Mouse (Mus musculus) heart, adult 2 months (tissue): ENCODE measurements around the gene Mphosph9. TPM values are rescaled to one million over a fixed set of nuclear protein-coding genes. Genes with fewer than 3 reads are reported as not detected.
A peak's percentile ranks its signal among the peaks of the same experiment; 100 is the strongest.

Source experiments
- DNase-seq, 2 experiments: peaks; one replicate each; pipeline ENCODE4 v3.0.0; 2021
- H3K27ac ChIP-seq: fragments of 200-600 bp; 2 replicates; pipeline ENCODE4 v1.8.1; 2022
- H3K27me3 ChIP-seq: fragments of 200-500 bp; 2 replicates; pipeline ENCODE4 v1.6.1; 2012; ENCODE audit warnings: mild to moderate bottlenecking, low read length, inconsistent platforms, mixed read lengths; ENCODE audit not compliant: control insufficient read depth, insufficient read depth
- H3K36me3 ChIP-seq: fragments of 200-500 bp; 2 replicates; pipeline ENCODE4 v1.6.1; 2012; ENCODE audit warnings: low read length, inconsistent platforms; ENCODE audit not compliant: control insufficient read depth, insufficient read depth
- H3K4me1 ChIP-seq: fragments of 200-500 bp; 2 replicates; pipeline ENCODE4 v1.6.1; 2011; ENCODE audit warnings: low read length; ENCODE audit not compliant: control insufficient read depth, insufficient read depth
- H3K4me3 ChIP-seq: fragments of 200-600 bp; 2 replicates; pipeline ENCODE4 v1.8.1; 2022
- H3K79me2 ChIP-seq: fragments of 200-500 bp; replicated peaks from 2 replicates; pipeline ENCODE4 v1.6.1; 2012; ENCODE audit warnings: mild to moderate bottlenecking, inconsistent platforms, low read length, moderate library complexity, mixed read lengths; ENCODE audit not compliant: control insufficient read depth, insufficient read depth
- H3K9ac ChIP-seq: fragments of 200-500 bp; 2 replicates; pipeline ENCODE4 v1.6.1; 2012; ENCODE audit warnings: low read depth, mild to moderate bottlenecking, control low read depth, inconsistent platforms, low read length, mixed read lengths
- CTCF ChIP-seq: fragments of 200-600 bp; IDR thresholded peaks from 2 replicates; pipeline ENCODE4 v1.8.1; 2022; ENCODE audit warnings: antibody characterized with exemption, mild to moderate bottlenecking, moderate library complexity
- EP300 ChIP-seq: fragments of 200-500 bp; IDR thresholded peaks from 2 replicates; pipeline ENCODE4 v1.6.1; 2011; ENCODE audit warnings: low read depth, low read length, control low read depth; ENCODE audit not compliant: insufficient read depth
- POLR2A ChIP-seq: fragments of 200-500 bp; IDR thresholded peaks from 2 replicates; pipeline ENCODE4 v1.6.1; 2011; ENCODE audit warnings: mild to moderate bottlenecking, low read depth, low read length, control low read depth; ENCODE audit not compliant: insufficient read depth
- WGBS: fragments of 180-500 bp; shearing (Covaris S2); methylation state at CpG from one replicate; pipeline ENCODE4 v1.1.7; 2018; 5-methylcytosine and 5-hydroxymethylcytosine counted together
- intact Hi-C: fragments of 180-260 bp; cut with DNase I; formaldehyde crosslinking; loops from one replicate; pipeline ENCODE4 v1.15.1; 2025
- long read RNA-seq: library from polyadenylated mRNA; stranded (forward); transcript quantifications from one replicate; pipeline ENCODE4 v2.0.0, GENCODE M21; 2021
- polyA plus RNA-seq: library from polyadenylated mRNA; depleted of rRNA; stranded (reverse); fragments of >200 nt; gene quantifications from 2 replicates; pipeline ENCODE4 v1.2.3, GENCODE M21; 2012; rRNA removed
- total RNA-seq, 2 experiments: library from RNA; stranded (reverse); gene quantifications; 2 replicates each; pipeline ENCODE4 v1.2.3; 2021

Mphosph9 gene
- 1 to 10 TPM; 4.4 to 5.4 TPM for total RNA-seq
- 2.8 and 4.4 TPM in 2 replicates for polyA plus RNA-seq
- long read RNA-seq, full-length matches to known transcripts, result 1 of 4 reads
- long read RNA-seq, partial matches to known transcripts, result 0 of 4 reads
- long read RNA-seq, other reads (novel, unspliced or antisense), result 3 of 4 reads

DNA sequence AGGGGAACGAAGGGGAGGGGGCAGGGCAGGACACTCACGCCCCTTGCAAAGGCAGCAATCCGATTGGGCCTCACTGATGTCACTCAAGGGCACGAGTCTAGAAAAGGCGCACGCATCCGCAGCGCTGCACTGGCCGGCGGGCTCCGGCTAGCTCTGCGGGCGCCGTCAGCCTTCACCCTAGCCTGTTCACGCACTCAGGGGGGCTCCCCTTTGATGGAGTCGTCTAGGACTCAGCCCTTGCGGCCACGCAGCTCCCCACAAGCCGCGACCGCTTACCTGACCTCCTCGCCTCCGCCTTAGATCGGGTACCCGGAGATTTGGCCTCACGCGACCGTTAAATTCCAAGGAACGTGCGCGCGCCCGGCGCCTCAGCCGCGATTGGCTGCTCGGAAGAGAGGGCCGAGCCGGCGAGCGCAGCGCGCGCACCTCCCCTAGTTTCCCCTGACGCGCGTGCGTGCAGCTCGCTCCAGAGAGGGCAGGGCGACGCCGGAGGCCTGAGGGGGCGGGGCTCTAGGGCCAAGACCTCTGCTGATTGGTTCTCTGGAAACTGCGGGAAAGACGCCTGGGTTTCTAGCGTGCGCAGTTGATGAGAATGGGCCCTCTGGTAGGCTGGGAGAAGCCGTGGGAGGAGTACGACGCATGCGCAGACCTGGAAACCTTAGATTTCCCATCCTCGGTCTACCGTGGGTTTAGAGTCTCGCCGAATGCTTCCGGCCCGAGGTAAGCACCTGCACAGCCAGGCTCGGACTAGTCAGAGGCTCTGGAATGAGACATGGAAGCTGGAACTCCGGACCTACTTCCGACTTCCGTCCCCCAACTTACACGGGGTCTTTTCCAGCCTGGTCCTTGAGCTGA is at the start of gene Mphosph9, which contains the start of gene 2810006K23Rik:
Gene Mphosph9 (minus strand): TSS at position 463 of the 855 bp plus-strand sequence.
Gene 2810006K23Rik (plus strand): TSS at position 580 of the 855 bp plus-strand sequence.
- DNase-seq, result peak; percentile 99 to 100
- Histone ChIP-seq H3K27me3 (no peaks in the 10 kb centered on the region), H3K9ac (peak within 1 kb of the TSS; percentile 82), H3K36me3 (no peaks in the 10 kb centered on the region), H3K27ac (peak within 1 kb of the TSS; percentile 94), H3K4me3 (peak within 1 kb of the TSS; percentile 82), H3K4me1 (peaks cover 1% of the 10 kb centered on the region), H3K79me2 (no peaks in the 10 kb centered on the region)
- WGBS, result under 1% methylated on average over 72 of the region's 72 CpGs
- intact Hi-C loops, result loop anchor here (1.0 to 2.0 kb wide), 2 partner anchors 25 to 578 kb away; partner anchors contain the start of genes Kntc1 and Rsrc2
- peak; percentile 99 for TF ChIP-seq POLR2A
- TF ChIP-seq EP300, result 0 out of 2 replicates have a peak, but pooled peaks have one; percentile 52
- no peak for TF ChIP-seq CTCF

- no peaks in the 10 kb centered on the region for H3K27me3 ChIP-seq
- no peak for TF ChIP-seq POLR2A
- TF ChIP-seq CTCF, result no peak
- no peak for TF ChIP-seq EP300
- no peak for DNase-seq
- no peak overlapping the region for H3K9ac ChIP-seq
- H3K79me2 ChIP-seq, result no peaks in the 10 kb centered on the region
- no peak overlapping the region for H3K27ac ChIP-seq
- H3K36me3 ChIP-seq, result peaks cover 8% of the 10 kb centered on the region
- no peaks in the 10 kb centered on the region for H3K4me1 ChIP-seq
- intact Hi-C loops, result no loop called here
- WGBS, result 76% methylated on average over 4 of the region's 4 CpGs
- no peak overlapping the region for H3K4me3 ChIP-seq
These were observed 49.4 kb upstream of the Mphosph9 start for GRCm38 (mm10) chr5:124377149-124377548.

DNA sequence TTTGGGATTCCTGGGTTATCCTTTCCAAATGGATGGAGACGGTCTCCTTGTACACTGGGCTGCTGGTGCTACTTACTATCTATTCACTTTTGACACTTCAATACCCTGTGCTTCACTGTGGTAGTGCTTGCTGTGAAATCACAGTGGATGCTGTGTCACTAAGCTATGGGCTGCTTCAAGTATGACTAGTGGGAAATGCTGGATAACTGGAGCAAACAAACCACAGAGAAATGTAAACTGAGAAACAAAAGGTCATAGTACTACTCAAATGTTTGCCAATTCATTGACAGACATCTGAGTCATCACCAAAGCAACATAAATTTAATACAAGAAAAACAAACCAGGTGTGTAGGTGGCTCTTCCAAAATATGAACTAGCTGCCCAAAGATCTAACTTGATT is 48.6 kb upstream of the Mphosph9 start:
- no peak for TF ChIP-seq EP300
- TF ChIP-seq CTCF, result no peak
- no peak for TF ChIP-seq POLR2A
- Histone ChIP-seq H3K4me1 (no peaks in the 10 kb centered on the region), H3K79me2 (no peaks in the 10 kb centered on the region)

GRCm38 (mm10) chr5:124374298-124374697 is 46.5 kb upstream of the Mphosph9 start:
- DNase-seq, result no peak
- Histone ChIP-seq H3K36me3 (no peaks in the 10 kb centered on the region; the same call in 1 of the 2 replicates), H3K27ac (no peak overlapping the region), H3K27me3 (no peaks in the 10 kb centered on the region), H3K4me1 (no peaks in the 10 kb centered on the region), H3K79me2 (no peaks in the 10 kb centered on the region), H3K9ac (no peak overlapping the region), H3K4me3 (no peak overlapping the region)
- intact Hi-C loops, result no loop called here
- TF ChIP-seq EP300, result no peak
- TF ChIP-seq CTCF, result no peak
- TF ChIP-seq POLR2A, result no peak
- whole genome bisulfite sequencing, result 96% methylated on average over 7 of the region's 7 CpGs

More for the DNA sequence above, 48.6 kb upstream of the Mphosph9 start:
- Histone ChIP-seq H3K4me3 (no peak overlapping the region), H3K9ac (no peak overlapping the region), H3K27me3 (no peaks in the 10 kb centered on the region), H3K36me3 (peaks cover 6% of the 10 kb centered on the region), H3K27ac (no peak overlapping the region)
- intact Hi-C loops, result no loop called here
- 92% methylated on average over 1 of the region's 1 CpGs for WGBS
- DNase-seq, result no peak

- Histone ChIP-seq H3K4me3 (no peak overlapping the region), H3K79me2 (no peaks in the 10 kb centered on the region), H3K27ac (no peak overlapping the region), H3K27me3 (no peaks in the 10 kb centered on the region), H3K9ac (no peak overlapping the region), H3K36me3 (no peaks in the 10 kb centered on the region; the same call in 1 of the 2 replicates), H3K4me1 (no peaks in the 10 kb centered on the region)
- intact Hi-C loops, result no loop called here
- TF ChIP-seq CTCF, result no peak
- TF ChIP-seq EP300, result no peak
- no peak for TF ChIP-seq POLR2A
- 63% methylated on average over 3 of the region's 3 CpGs for WGBS
- DNase-seq, result no peak
These were observed 38.9 kb upstream of the Mphosph9 start for GRCm38 (mm10) chr5:124366721-124367120.

GRCm38 (mm10) chr5:124365754-124366153 is 38.0 kb upstream of the Mphosph9 start:
- H3K36me3 ChIP-seq, result no peaks in the 10 kb centered on the region
- no peaks in the 10 kb centered on the region for H3K4me1 ChIP-seq
- intact Hi-C loops, result no loop called here
- no peak overlapping the region for H3K4me3 ChIP-seq
- no peaks in the 10 kb centered on the region for H3K79me2 ChIP-seq
- 89% methylated on average over 2 of the region's 2 CpGs for WGBS
- H3K27ac ChIP-seq, result no peak overlapping the region
- H3K9ac ChIP-seq, result no peak overlapping the region
- TF ChIP-seq CTCF (no peak), POLR2A (no peak), EP300 (no peak)
- DNase-seq, result no peak
- no peaks in the 10 kb centered on the region for H3K27me3 ChIP-seq
